Mouse (Mus musculus): ENCODE results near the gene Gimap1. TPM values are rescaled to one million over a fixed set of nuclear protein-coding genes. Genes with fewer than 3 reads are reported as not detected.

Gimap1 gene
- polyA plus RNA-seq, 1 experiment, result not detected

DNA sequence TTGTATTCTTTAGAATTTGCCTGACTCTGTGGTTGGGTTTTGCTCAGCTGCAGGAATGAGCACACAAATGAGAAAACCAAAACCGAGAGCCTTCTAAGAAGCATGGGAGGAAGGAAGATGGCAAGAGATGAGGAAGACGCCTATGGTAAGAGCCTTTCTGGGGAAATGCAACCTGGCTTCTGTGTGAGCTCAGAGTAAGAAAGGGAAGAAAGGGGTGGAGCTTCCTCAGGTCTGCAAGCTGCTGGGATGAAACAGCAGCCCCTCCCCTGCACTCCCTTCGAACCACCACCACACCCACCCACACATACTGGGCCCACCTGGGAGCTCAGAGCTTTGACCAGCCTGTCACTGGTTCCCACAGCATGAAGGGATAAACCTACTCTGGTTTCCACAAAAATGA lies 2.4 kb downstream of the Gimap1 start:
- Histone ChIP-seq H3ac (ENCODE audit: control insufficient read depth, insufficient read length) (no peak overlapping the region), H3K4me3 (no peak overlapping the region), H3K36me3 (ENCODE audit: control insufficient read depth, insufficient read depth) (no peaks in the 10 kb centered on the region), H3K4me2 (ENCODE audit: low read depth) (no peak overlapping the region), H3K79me2 (ENCODE audit: control insufficient read depth, insufficient read depth) (no peaks in the 10 kb centered on the region), H3K27me3 (ENCODE audit: control insufficient read depth, insufficient read depth, insufficient read length) (no peaks in the 10 kb centered on the region)
- TF ChIP-seq SRF (IDR thresholded peaks at IDR 0.05; ENCODE audit: control insufficient read depth, insufficient read length, low read depth), result no peak
- TF ChIP-seq REST (IDR thresholded peaks at IDR 0.05; ENCODE audit: insufficient read depth, insufficient read length), result no peak
- TF ChIP-seq USF1 (IDR thresholded peaks at IDR 0.05; ENCODE audit: low read depth), result no peak
- no peak for TF ChIP-seq MAX (IDR thresholded peaks at IDR 0.05; ENCODE audit: low read depth)
- no peak for TF ChIP-seq TCF12 (IDR thresholded peaks at IDR 0.05; ENCODE audit: insufficient read depth, poor library complexity, severe bottlenecking)
- TF ChIP-seq POLR2AphosphoS2 (IDR thresholded peaks at IDR 0.05; ENCODE audit: insufficient read length, low read depth), result no peak
- TF ChIP-seq E2F4 (IDR thresholded peaks at IDR 0.05; ENCODE audit: insufficient read depth), result no peak
- TF ChIP-seq CEBPB (IDR thresholded peaks at IDR 0.05; ENCODE audit: insufficient read depth, poor library complexity, severe bottlenecking), result no peak
- TF ChIP-seq MYOG (IDR thresholded peaks at IDR 0.05; ENCODE audit: control insufficient read depth in 1 of 3, insufficient read depth in 1 of 3, insufficient read length in 2 of 3, low read depth in 2 of 3), result no peak
- TF ChIP-seq MYOD1 (IDR thresholded peaks at IDR 0.05; ENCODE audit: control insufficient read depth in 1 of 3, insufficient read length in 2 of 3, low read depth in 2 of 3), result no peak
- no peak for TF ChIP-seq POLR2A (IDR thresholded peaks at IDR 0.05; ENCODE audit: insufficient read length, low read depth)
- TF ChIP-seq TCF3 (IDR thresholded peaks at IDR 0.05; ENCODE audit: insufficient read length, low read depth), result no peak

DNA sequence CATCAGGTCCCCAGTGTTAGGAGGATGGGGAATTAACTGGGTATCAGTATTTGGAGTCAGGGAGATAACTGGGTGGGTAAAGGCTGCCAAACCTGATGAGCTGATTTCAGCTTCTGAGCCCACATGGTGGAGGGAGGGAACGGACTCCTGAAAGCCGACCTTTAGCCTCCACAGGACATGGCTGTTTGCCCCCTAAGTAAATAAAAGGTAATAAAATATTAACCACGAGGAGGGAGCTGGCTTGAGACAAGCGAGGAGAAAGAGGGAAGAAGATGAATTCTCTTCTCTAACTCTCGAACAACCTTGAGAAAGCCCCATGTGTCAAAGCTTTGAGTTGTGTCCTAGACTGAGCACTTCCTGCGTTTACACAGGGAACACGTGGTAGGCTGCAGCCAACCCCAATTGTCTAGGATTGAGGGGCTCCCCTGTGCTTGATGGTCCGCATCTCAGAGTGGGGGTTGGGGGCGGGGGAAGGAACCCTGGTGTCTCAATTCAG lies 2.9 kb downstream of the Gimap1 start:
- Histone ChIP-seq H3K36me3 (ENCODE audit: control insufficient read depth, insufficient read depth) (no peaks in the 10 kb centered on the region), H3K79me2 (ENCODE audit: control insufficient read depth, insufficient read depth) (no peaks in the 10 kb centered on the region), H3K27me3 (ENCODE audit: control insufficient read depth, insufficient read depth, insufficient read length) (no peaks in the 10 kb centered on the region), H3K4me2 (ENCODE audit: low read depth) (no peak overlapping the region), H3K4me3 (no peak overlapping the region), H3ac (ENCODE audit: control insufficient read depth, insufficient read length) (no peak overlapping the region)
- TF ChIP-seq TCF3 (IDR thresholded peaks at IDR 0.05; ENCODE audit: insufficient read length, low read depth) (no peak), TCF12 (IDR thresholded peaks at IDR 0.05; ENCODE audit: insufficient read depth, poor library complexity, severe bottlenecking) (no peak), POLR2AphosphoS2 (IDR thresholded peaks at IDR 0.05; ENCODE audit: insufficient read length, low read depth) (no peak), POLR2A (IDR thresholded peaks at IDR 0.05; ENCODE audit: insufficient read length, low read depth) (no peak), MAX (IDR thresholded peaks at IDR 0.05; ENCODE audit: low read depth) (no peak), E2F4 (IDR thresholded peaks at IDR 0.05; ENCODE audit: insufficient read depth) (no peak), MYOG (IDR thresholded peaks at IDR 0.05; ENCODE audit: control insufficient read depth in 1 of 3, insufficient read depth in 1 of 3, insufficient read length in 2 of 3, low read depth in 2 of 3) (no peak), REST (IDR thresholded peaks at IDR 0.05; ENCODE audit: insufficient read depth, insufficient read length) (no peak), SRF (IDR thresholded peaks at IDR 0.05; ENCODE audit: control insufficient read depth, insufficient read length, low read depth) (no peak), MYOD1 (IDR thresholded peaks at IDR 0.05; ENCODE audit: control insufficient read depth in 1 of 3, insufficient read length in 2 of 3, low read depth in 2 of 3) (no peak), USF1 (IDR thresholded peaks at IDR 0.05; ENCODE audit: low read depth) (no peak), CEBPB (IDR thresholded peaks at IDR 0.05; ENCODE audit: insufficient read depth, poor library complexity, severe bottlenecking) (no peak)

- Histone ChIP-seq H3K4me3 (no peak overlapping the region), H3ac (ENCODE audit: control insufficient read depth, insufficient read length) (no peak overlapping the region), H3K4me2 (ENCODE audit: low read depth) (no peak overlapping the region), H3K79me2 (ENCODE audit: control insufficient read depth, insufficient read depth) (no peaks in the 10 kb centered on the region), H3K36me3 (ENCODE audit: control insufficient read depth, insufficient read depth) (no peaks in the 10 kb centered on the region), H3K27me3 (ENCODE audit: control insufficient read depth, insufficient read depth, insufficient read length) (no peaks in the 10 kb centered on the region)
- TF ChIP-seq POLR2A (IDR thresholded peaks at IDR 0.05; ENCODE audit: insufficient read length, low read depth) (no peak), TCF3 (IDR thresholded peaks at IDR 0.05; ENCODE audit: insufficient read length, low read depth) (no peak), MAX (IDR thresholded peaks at IDR 0.05; ENCODE audit: low read depth) (no peak), REST (IDR thresholded peaks at IDR 0.05; ENCODE audit: insufficient read depth, insufficient read length) (no peak), POLR2AphosphoS2 (IDR thresholded peaks at IDR 0.05; ENCODE audit: insufficient read length, low read depth) (no peak), MYOG (IDR thresholded peaks at IDR 0.05; ENCODE audit: control insufficient read depth in 1 of 3, insufficient read depth in 1 of 3, insufficient read length in 2 of 3, low read depth in 2 of 3) (no peak), MYOD1 (IDR thresholded peaks at IDR 0.05; ENCODE audit: control insufficient read depth in 1 of 3, insufficient read length in 2 of 3, low read depth in 2 of 3) (no peak), TCF12 (IDR thresholded peaks at IDR 0.05; ENCODE audit: insufficient read depth, poor library complexity, severe bottlenecking) (no peak), E2F4 (IDR thresholded peaks at IDR 0.05; ENCODE audit: insufficient read depth) (no peak), SRF (IDR thresholded peaks at IDR 0.05; ENCODE audit: control insufficient read depth, insufficient read length, low read depth) (no peak), CEBPB (IDR thresholded peaks at IDR 0.05; ENCODE audit: insufficient read depth, poor library complexity, severe bottlenecking) (no peak), USF1 (IDR thresholded peaks at IDR 0.05; ENCODE audit: low read depth) (no peak)
These were observed 3.8 kb downstream of the Gimap1 start for GRCm38 (mm10) chr6:48742422-48743351.

DNA sequence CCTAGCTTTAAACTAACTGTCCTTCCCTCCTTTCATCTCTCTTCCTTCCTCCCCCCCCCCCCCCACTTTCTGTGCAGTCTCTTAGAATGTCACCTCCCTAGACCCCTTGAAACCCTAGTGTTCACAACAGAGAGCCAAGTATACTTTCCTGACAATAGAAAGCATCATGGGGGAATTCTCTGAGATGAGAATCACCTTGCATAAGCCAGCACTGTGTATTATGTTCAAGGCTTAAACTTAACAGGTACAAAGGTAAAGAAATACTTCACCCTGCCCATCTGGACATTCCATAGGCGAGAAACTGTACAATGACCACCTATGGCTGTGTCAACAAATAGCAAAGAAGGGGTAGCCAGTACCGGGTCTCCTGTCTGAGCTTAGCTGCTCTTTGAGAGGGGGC lies 6.6 kb downstream of the Gimap1 start:
- Histone ChIP-seq H3K4me2 (ENCODE audit: low read depth) (no peak overlapping the region), H3K4me3 (no peak overlapping the region), H3ac (ENCODE audit: control insufficient read depth, insufficient read length) (no peak overlapping the region), H3K79me2 (ENCODE audit: control insufficient read depth, insufficient read depth) (no peaks in the 10 kb centered on the region), H3K27me3 (ENCODE audit: control insufficient read depth, insufficient read depth, insufficient read length) (no peaks in the 10 kb centered on the region), H3K36me3 (ENCODE audit: control insufficient read depth, insufficient read depth) (no peaks in the 10 kb centered on the region)
- no peak for TF ChIP-seq POLR2AphosphoS2 (IDR thresholded peaks at IDR 0.05; ENCODE audit: insufficient read length, low read depth)
- TF ChIP-seq CEBPB (IDR thresholded peaks at IDR 0.05; ENCODE audit: insufficient read depth, poor library complexity, severe bottlenecking), result no peak
